Mouse (Mus musculus): ENCODE results near the gene Gm17604. TPM values are rescaled to one million over a fixed set of nuclear protein-coding genes. Genes with fewer than 3 reads are reported as not detected.

Gm17604 gene
- not detected in 2 replicates for polyA plus RNA-seq (2012; rRNA removed)

DNA sequence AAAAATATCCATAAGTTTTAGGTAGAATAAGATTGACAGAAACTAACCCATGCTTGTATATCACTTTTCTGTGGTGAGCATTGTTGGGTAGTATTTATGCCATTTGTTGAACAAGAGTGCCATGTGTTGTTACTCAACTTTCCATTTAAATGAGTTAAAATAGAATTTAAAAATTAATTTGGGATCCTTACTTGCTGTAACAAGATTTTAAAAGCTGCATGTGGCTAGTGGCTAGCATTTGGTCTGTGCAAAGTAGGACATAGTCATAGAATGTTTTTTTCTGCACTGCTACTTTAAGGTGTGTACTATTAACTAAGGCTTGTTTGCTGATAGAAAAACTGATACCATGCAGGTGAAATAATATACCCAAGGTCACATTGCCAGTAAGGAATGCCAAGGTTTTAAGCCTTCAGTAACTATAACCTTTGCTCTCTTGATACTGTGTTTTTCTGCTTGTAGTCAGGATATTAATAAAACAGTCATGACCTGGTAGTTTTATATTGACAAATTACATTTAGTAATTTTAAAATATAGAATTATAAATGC is at the start of gene Gm17604:
Gm17604 (minus strand) TSS at position 51 of the 546 bp plus-strand sequence.

GRCm38 (mm10) chrX:164980193-164980775 is 24.3 kb downstream of the Gm17604 start, which contains the start of the genes Mospd2 and Fancb:
Gene Mospd2, minus strand, starts transcription at chrX:164980375.
Gene Fancb, plus strand, starts transcription at chrX:164980592.

Other genes with a start within 250 kb of the Gm17604 start
- gene Mospd2, start 24.5 kb downstream of the Gm17604 start, polyA plus RNA-seq (2012; rRNA removed): 0.90 and 1.3 TPM in 2 replicates
- 0.08 and 0.10 TPM in 2 replicates for gene Fancb, start 24.2 kb downstream of the Gm17604 start, polyA plus RNA-seq (2012; rRNA removed)

Measured in colon, adult 2 months (tissue).